Mouse (Mus musculus) erythroblast, embryonic 14.5 days (primary cell): ENCODE data around the gene Cdk18.

Experiments used
- GATA1 ChIP-seq: IDR thresholded peaks from 2 replicates; pipeline ENCODE4 v1.6.1; 2012; ENCODE audit warnings: low read length, inconsistent platforms, mixed read lengths
- TAL1 ChIP-seq: IDR thresholded peaks from 3 replicates; pipeline ENCODE4 v1.6.1; 2012; ENCODE audit warnings: low read length, inconsistent platforms, mixed read lengths

GRCm38 (mm10) chr1:132137935-132138575 lies 1.4 kb downstream of the Cdk18 start:
- TF ChIP-seq GATA1 (no peak), TAL1 (no peak)
